Mouse (Mus musculus) gastrocnemius, adult 18-20 months (tissue): ENCODE results near the gene Jph2. TPM values are rescaled to one million over a fixed set of nuclear protein-coding genes. Genes with fewer than 3 reads are reported as not detected.
A peak's percentile ranks its signal among the peaks of the same experiment; 100 is the strongest.
"Not testable (repeated sequence)": the region's sequence is repeated elsewhere in the genome, so short reads cannot be mapped to it uniquely, and the experiment has no call there.

Experiments
- DNase-seq: peaks from one replicate; pipeline ENCODE4 v3.0.0; 2021; ENCODE audit warnings: low spot score
- total RNA-seq, 2 experiments: library from RNA; stranded (reverse); gene quantifications; 2 replicates each; pipeline ENCODE4 v1.2.3; 2021

Jph2 gene
- total RNA-seq, 2 experiments from 2014 or later, result 401 to 487 TPM

DNA sequence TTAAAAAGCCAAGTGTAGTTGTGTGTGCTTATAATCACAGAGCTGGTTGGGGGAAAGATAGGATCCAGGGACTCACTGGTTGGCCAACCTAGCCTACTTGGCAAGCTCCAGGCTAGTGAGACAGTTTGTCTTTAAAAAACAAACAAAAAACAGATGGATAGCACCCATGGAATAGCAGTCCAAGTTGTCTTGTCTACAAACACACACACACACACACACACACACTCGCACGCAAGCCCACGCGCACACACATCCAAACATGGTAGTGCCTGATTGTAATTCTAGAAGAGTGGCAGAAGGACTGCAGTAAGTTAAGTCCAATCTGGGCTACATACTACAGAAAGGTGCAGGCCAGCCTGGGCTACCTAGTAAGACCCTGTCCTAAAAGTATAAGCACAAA, 14.6 kb upstream of the Jph2 start:
- no peak for DNase-seq

DNA sequence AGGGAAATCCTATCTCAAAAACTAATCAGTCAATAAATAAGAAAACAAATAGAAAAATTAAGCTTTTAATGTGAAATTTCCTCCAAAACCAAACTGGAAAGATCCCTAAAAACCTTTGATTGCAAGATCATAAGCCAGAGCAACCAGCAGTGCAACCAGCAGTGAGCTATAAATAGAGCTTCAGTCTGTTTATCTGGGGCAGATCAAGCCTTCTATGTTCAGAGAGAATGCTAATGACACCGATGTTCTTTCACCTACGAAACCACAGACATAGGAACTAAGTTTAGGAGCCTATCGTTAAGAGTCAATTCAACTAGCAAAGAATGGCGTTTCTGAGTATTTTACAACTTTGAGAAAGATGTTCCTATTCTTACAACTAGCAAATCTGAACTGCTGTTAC, 14.0 kb upstream of the Jph2 start:
- DNase-seq, result peak; percentile 36

DNA sequence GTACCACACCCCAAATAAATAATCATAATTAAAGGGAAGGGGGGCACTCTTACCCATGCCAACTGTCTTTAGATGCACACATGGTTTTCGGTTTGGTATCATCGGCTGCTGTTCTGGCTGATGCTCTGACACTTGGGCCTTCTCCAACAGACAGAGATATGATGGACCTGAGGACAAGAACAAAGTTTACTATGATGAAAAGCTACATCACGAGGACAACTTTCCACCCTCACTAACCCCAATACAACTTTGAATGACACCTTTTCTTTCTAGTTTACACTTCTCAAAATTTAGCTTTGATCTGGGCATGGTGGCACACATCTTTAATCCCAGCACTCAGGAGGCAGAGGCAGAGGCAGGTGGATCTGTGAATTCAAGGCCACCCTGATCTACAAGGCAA, 13.6 kb upstream of the Jph2 start:
- DNase-seq, result not testable (repeated sequence)

DNA sequence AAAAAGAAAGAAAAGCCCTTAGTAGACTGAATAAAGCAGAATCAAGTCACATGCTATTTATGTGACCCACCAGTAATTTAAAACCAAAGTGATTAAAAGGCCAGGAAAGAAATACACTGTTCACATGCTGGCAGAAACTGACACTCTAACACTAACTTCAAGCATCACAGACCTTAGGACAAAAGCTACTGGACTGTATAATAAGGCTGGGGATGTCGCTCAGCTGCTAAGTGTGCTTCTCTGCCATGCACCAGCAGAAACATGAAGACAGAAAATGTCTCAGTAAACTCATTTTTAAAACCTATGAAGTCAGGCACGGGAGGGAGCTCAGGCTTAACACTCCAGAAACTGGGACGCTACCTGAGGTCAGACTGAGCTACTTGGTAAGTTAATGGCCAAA, 12.4 kb upstream of the Jph2 start:
- no peak for DNase-seq

DNA sequence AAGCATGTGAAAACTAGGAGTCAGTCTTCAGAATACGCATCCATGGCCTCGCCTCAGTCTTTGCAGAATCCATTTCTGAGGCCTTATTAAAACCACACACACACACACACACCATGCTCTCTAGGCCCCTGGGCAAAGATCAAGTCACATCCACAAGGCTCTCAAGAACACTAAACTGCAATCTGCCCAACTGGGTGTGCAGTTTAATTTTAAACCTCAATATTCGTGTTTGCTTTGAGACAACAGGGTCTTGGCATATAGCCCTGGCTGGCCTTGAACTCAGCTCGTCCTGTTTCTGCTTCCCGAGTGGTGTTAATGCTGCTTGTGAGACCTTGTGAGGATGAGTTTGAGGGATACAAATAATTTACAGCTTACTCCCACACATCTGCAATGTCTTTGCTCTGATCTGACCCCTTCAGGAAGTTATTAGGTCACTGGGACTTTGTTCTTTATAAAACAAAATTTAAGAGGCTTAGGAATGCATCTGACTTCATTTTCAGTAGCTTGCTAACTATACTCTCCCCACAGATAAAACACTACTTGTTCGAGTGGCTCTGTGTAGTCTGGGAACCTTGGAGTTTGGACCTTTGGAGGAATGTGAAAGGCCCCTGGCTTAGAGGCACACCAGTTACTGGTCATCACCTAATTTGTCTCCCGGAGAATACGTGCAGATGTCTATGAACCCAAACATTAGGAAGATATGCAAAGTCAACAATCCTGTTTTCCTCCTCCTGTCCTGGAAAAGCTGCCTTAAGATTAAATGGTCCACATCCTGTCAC, 6.4 kb upstream of the Jph2 start:
- no peak for DNase-seq

DNA sequence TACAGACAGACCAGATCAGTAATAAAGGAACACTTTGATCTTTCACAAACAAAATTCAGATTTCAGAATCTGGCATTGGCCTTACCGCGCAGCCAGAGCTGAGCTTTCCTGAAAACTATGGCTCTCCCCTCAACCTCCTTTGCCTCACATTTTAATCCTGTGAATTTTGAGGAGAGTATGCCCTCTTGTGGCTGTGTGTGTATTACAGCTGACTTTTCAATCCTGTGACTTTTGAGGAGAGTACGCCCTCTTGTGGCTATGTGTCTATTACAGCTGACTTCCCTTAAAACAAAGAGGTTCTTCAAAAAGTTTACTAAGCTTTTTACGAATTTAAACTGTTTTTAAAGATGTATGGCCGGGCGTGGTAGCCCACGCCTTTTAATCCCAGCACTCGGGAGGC, 3.4 kb upstream of the Jph2 start:
- DNase-seq, result peak; percentile 87

DNA sequence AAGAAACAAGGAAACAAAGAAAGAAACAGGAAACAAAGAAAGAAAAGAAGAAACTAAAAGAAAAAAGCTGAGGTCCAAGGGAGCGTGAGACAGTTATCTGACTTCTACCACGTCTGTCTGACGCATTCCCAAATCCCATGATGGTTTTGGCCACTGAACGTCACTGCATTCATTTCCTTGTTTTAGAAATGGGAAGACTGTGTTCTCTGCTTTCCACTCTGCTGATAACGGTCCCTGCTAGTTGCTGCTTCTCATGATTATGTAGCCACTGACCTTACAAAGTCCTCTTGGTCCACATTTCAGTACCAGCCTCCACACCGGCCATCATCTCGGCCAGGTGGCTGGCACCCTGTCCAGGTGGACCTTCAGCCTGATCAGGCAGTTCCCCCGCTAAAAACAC, 1.4 kb upstream of the Jph2 start:
- DNase-seq, result no peak

DNA sequence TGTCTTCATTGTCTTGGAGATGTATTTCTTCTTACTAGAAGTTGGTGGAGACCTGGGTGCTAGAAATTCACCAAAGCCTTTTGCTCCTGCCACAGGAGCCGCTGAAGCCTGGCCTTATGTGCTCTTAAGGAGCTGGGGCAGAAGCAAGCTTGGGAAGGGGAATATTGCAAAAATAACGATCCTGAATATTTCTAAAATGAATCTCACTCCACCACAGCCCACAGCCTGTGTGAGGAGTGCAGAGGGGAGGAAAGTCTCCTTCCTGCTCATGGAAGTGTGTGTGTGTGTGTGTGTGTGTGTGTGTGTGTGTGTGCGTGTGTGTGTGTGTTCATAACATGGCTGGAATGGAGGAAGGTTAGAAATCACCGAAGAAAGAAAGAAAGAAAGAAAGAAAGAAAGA, 977 bp upstream of the Jph2 start:
- no peak for DNase-seq

DNA sequence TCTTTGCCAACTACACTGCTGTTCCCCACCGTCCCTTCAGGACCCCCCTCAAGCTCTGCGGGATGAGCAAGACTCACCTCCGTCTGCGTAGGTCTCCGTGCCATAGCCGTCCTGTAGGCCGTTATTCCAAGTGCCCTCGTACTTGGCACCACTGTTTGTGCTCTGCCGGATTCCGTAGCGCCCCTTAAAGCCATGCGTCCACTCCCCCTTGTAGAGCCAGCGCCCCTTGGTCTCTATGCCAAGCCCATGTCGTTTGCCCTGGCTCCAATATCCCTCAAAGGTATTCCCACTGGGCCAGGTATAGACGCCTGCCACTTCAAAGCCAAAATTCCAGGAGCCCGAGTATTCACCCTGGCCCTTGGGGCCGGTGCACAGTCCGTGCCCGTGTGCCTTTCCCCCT, 722 bp downstream of the Jph2 start:
- no peak for DNase-seq

DNA sequence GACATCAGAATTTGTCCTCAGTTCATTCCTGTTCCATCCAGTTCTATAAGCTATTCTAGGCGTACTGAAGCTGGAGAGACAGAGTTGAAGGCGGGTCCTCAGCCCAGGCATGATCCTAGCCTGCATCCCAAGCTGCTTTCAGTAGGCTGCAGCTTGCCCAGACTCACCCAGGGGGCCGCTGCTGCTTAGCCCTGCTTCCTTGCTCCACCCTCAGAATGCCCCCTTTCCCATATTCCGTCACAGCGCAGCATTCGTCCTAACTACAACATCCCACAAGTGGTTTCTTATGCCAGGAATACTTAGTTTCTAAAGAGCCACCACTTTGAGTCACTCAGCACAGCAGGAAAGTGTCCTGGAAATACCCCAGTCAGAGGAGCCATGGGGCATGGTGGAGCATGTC, 2.8 kb downstream of the Jph2 start:
- no peak for DNase-seq

DNA sequence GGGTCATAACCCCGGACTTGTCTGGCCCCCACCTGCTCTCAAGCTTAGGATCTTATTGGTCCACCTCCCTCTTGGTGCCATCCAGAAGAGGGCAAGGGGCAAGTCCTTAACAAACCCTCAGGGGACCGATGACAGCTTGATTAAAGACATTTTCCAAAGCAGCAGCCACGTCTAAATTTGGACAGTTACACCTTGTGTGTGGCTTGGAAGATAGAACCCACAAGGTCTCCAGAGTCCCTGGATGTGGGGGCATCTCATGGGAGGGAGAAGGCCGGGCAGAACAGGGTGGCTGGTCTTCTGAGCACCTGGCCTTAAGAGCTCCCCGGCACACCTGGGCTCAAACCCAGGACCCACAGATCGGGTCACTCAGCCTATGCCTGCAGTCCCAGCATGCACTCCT, 3.8 kb downstream of the Jph2 start:
- DNase-seq, result peak; percentile 68

DNA sequence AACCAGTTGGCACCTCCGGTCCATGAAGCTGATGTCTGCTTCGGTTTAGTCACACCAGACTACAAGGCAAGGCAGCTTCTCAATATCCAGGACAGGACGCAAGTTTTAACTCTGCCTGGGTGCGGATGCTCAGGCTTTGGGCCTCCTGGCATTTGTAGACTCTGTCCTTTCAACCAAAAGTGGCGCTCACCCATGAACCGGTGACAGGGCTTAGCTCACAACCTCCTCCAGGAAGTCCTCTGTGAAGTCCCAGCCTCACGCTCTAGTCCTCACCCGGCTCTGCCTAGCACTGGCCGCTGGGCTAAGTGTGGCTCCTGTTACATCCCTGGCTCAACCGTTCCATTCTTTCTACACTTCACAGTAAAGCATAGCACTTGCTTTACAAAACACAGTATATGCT, 4.6 kb downstream of the Jph2 start:
- no peak for DNase-seq

DNA sequence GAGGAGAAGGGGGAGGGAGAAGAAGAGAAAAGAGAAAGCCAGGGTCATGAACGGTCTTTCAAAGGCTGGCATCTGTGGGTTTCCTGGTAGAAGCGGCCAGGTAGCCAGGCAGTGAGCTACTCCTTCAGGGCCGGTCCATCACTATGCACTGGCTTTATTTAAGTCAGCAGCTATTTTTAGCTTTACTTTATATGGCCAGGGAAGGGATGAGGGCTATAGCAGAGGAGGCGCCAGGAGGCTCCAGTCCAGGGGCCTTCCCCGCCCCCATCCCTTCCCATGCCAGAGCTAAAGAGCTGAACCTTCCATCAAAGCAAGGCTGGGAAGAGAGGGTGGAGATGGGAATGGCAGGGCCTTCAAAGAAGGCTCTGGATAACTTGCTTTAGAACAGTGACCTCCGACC, 5.4 kb downstream of the Jph2 start:
- peak; percentile 79 for DNase-seq

DNA sequence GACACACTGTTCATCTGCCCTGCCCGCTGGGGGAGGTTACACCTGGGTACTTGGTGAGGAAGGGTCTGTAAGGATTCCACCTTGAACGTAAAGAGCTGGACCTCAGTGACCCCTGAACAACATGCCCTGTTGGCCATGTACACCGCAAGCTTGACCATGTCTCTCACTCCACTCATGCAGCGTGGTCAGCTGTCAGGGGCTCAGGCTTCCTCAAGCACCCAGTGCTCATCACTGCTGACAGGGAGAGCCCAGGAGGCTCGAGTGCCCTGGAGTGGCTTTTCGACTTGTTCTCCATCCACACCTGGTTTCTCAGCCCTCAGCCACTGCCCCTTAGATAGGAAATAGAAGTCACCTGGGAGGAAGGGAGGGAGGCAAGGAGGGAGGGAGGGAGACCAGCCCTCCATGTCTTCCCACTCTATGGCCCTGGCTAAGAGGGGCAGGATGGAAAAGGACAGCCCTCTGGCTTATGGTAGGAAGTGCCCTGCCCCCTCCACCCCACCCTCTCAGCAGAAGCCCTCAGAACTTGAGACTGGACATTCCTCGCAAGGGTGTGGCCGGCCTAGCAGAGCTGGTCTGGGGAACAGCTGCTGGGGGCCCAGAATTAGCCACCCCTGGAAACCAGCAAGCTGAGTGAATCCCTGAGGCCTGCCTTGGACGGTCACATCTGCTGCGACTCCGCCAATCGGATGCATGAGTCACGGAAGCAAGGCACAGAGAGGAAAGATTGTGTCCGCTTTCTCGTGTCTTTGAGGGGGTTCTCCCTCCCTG, 11.2 kb downstream of the Jph2 start:
- DNase-seq, result peak; percentile 75

DNA sequence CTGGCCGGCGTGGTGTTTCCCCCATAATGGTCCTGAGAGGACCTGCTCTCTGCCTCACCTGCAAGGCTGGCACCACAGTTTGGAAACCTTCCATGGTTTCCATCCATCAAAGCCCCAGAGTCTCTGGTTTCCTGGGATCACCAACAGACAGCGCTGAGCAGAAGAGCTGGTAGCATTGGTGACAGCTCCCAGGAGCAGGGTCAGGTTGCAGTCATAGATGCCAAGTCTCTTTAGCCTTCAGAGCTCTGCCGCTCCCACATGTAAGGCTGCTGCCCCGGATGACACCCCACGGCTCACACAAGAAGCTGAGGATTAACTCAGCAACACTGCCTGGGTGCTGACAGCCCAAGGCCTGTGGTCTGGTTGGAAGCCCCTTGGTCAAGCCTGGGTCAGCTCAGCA, 12.7 kb downstream of the Jph2 start:
- DNase-seq, result peak; percentile 66

DNA sequence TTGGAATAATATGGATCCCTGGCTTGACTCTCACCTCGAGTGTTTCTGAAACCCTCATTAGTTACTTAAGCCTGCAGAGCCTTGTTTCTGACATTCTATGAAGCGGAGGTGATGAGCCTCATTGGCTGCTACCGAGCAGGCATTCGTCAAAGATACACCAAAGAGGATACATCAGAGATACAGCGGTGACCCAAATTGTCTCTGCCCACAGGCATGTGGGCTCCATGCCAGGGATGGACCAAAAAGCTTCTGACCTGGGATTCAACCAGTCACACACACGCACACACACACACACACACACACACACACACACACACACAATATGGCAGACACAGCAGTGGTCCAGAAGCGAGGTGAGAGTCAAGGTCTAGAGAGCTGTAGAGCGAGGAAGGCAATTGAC, 16.5 kb downstream of the Jph2 start:
- DNase-seq, result no peak

DNA sequence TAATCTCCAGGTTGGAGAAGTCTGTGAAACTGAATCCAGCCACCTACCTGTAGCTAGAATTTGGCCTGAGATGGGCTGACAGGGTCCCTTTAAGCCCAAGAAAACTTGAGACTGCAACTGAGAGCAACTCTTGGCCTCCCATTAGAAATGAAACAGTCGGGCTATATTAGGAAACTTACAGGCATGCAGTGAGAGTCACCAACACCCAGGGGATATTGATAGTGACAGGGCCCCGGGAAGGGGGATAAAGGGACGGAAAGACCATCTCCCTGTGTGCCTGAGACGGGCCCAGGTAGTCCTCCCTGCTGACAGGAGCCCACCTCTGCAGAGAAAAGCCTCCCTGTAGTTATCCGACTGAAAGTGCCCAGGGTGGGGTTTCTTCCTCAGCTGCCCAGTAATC, 18.4 kb downstream of the Jph2 start:
- peak; percentile 72 for DNase-seq

DNA sequence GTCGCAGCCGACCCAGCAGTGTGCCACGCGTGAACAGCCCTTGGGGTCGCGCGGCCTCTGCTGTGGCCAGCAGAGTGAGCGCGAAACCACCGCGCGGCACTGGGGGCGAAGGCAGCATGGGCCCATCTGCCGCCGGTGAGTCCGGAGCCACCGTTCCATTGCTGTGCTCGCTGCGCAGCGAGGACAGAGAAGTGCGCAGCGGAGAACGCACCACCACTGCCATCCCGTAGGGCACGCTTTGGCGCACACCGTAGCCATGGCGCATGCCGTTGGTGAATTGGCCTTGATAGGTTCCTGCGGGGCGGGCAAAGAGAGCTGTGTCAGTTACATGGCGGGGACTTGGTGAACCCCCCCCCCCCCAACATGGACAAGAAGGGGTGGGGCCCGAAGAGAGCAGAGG, 21.7 kb downstream of the Jph2 start:
- DNase-seq, result no peak

DNA sequence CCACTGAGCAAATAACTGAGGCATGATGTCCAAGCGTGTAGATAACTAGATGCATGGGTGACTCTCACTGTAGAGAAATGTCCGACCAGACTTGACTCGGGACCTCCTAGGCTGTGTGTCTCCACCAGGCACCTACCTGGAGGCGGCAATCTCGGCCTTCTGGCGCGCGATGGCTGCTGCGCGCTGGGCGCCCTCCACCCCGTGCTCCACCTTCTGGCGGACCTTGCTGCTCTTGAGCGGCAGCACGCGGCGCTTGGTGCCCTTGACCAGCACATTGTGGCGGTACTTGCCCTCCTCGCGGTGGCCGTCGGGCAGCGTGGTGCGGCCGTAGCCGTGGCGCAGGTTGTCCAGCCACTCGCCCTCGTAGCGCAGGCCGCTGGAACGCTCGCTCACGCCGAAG, 22.3 kb downstream of the Jph2 start:
- DNase-seq, result no peak

DNA sequence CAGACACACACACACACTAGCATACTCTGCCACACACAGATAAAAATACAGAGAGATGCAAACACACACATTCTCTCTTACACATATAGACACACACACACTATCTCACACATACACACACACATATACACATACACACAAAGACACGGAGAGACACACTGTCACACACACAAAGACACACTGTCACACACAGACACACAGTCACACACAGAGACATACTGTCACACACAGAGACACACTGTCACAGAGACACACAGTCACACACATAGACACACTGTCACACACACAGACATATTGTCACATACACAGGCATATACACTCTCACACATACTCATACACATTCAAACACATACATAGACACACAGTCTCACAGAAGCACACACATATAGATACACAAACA, 25.2 kb downstream of the Jph2 start:
- no peak for DNase-seq

DNA sequence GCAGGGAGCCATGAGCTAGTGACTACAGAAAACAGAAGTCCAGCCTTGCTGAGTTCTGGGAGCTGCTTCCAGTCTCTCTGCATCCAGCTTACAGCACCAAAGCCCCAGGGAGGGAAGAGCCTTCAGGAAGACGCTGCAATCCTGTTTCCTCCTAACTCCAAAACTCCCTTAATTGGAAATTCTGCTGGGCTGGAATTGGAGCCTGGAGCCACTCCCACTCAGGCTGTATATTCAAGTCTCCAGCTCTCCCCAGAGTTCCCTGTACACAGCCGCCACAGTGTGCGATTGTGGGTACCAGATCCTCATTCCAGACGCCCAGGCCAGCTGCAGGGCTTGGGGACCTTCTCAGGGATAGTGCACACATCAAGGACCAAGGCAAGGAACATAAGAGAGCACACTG, 27.6 kb downstream of the Jph2 start:
- DNase-seq, result no peak

DNA sequence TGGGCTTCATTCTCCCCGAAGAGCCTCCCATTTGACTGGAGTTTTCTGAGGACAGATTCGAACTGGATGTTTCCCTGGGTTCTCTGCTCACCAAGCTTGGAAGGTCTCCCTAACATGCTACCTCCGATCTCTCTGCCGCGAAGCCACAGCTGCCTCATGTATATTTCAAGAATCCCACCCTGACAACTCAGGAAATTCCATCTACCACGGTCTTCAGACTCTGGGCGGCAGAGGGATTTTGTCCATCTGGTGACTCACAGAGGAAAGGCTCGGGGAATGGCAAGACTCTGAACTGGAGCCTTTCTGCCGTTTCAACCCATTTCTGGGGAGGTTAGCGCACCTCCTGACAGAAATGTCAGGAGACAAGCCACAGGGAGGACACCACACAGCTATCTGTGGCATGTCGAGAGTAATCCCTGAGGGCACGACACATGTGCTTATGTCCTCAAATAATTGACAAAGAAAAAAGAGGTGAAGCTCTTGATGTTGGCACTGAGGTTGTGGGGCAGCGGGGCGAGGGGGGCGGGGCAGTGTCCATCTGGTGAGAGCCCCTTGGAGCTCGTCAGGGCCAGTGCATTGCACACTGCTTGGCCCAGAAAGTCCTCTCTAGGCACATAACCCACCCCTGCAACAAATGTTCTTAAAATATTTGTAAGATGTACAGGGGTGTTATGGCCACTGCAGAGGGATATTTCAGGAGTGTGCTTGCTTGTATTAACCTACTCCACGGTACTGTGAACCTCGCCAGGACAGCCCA, 32.8 kb downstream of the Jph2 start:
- no peak for DNase-seq
